Mouse (Mus musculus) liver, embryonic 11.5 days (tissue): Measurements from ENCODE around the gene Plxna2. TPM values are rescaled to one million over a fixed set of nuclear protein-coding genes. Genes with fewer than 3 reads are reported as not detected.

Source experiments
- ATAC-seq: fragments of 200-750 bp; cut with Nextera tagmentation; replicated peaks from 2 replicates; pipeline ENCODE4 v1.8.0; 2017; ENCODE audit warnings: moderate number of reproducible peaks, mild to moderate bottlenecking, moderate TSS enrichment, moderate library complexity; ENCODE audit not compliant: low FRiP score
- DNase-seq: peaks from one replicate; pipeline ENCODE4 v3.0.0-alpha.2; 2017; ENCODE audit warnings: low spot score
- H3K27ac ChIP-seq: fragments of 300-500 bp; sonication (generic); 2 replicates; pipeline ENCODE4 v1.5.1; 2014; ENCODE audit warnings: mild to moderate bottlenecking, low read depth, low read length, control low read depth
- H3K27me3 ChIP-seq: fragments of 300-500 bp; sonication (generic); replicated peaks from 2 replicates; pipeline ENCODE4 v1.6.1; 2014; ENCODE audit warnings: low read length, mixed read lengths; ENCODE audit not compliant: control insufficient read depth, insufficient read depth
- H3K36me3 ChIP-seq: fragments of 300-500 bp; sonication (generic); 2 replicates; pipeline ENCODE4 v1.6.1; 2014; ENCODE audit warnings: mild to moderate bottlenecking, low read length, moderate library complexity, mixed read lengths; ENCODE audit not compliant: control insufficient read depth, insufficient read depth
- H3K4me1 ChIP-seq: fragments of 300-500 bp; sonication (generic); replicated peaks from 2 replicates; pipeline ENCODE4 v1.6.1; 2014; ENCODE audit warnings: low read length, mixed read lengths; ENCODE audit not compliant: control insufficient read depth, insufficient read depth
- H3K4me2 ChIP-seq: fragments of 300-500 bp; sonication (generic); 2 replicates; pipeline ENCODE4 v1.6.1; 2014; ENCODE audit warnings: mild to moderate bottlenecking, control low read depth, moderate library complexity
- H3K4me3 ChIP-seq: fragments of 300-500 bp; sonication (generic); 2 replicates; pipeline ENCODE4 v1.5.1; 2014; ENCODE audit warnings: low read depth, low read length, control low read depth
- H3K9ac ChIP-seq: fragments of 300-500 bp; sonication (generic); 2 replicates; pipeline ENCODE4 v1.6.1; 2014; ENCODE audit warnings: low read depth, low read length, control low read depth
- H3K9me3 ChIP-seq: fragments of 300-500 bp; sonication (generic); 2 replicates; pipeline ENCODE4 v1.6.1; 2016; ENCODE audit warnings: low read length, inconsistent platforms, mixed read lengths; ENCODE audit not compliant: control insufficient read depth
- WGBS: fragments of 180-500 bp; shearing (Covaris S2); extraction: QIAGEN DNeasy Blood & Tissue Kit; methylation state at CpG from one replicate; pipeline ENCODE4 v1.1.7; 2014; 5-methylcytosine and 5-hydroxymethylcytosine counted together
- polyA plus RNA-seq: library from polyadenylated mRNA; unstranded; fragments of >200 nt; fragmentation: Nextera tagmentation; extraction: Ambion mirVana; gene quantifications from 2 replicates; pipeline ENCODE4 v1.2.1, GENCODE M21; 2014

Gene Plxna2
- polyA plus RNA-seq, 1 experiment from 2014 or later: 4.8 TPM

DNA sequence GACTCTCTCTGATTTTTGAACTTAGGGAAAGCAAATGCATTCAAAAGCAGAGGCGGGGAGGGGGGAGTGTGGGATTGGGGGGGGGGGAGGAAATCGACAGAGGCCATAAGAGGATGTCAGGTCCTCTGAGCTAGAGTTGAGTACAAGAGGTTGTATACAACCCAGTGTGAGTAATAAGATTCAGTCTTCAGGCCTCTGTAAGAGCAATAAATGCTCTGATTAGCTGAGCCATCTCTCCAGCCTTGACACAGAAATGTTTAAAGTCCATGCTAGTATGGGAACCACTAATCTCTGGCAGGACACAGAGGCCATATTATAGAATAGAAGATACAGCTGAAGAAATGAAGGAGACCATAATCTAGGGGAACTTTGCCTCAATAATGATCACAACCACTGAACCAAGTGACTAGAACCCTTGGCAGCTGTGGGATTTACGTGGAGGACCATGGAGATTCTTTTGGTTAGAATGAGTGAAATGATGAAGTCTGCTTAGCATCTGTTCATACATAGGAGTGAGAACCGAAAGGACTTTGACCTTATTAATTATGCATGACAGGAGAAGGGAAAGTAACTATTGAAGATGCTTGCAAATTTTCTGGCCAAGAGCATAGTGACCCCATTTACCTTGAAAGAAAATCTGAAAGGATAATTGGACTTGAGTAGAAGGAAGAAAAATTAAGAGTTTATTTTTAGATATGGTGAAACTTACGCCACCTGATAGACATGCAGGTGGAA, 158.7 kb downstream of the Plxna2 start:
- WGBS: 89% methylated on average over 5 of the region's 5 CpGs
- no peak for ATAC-seq
- no peak for DNase-seq
- H3K27me3 ChIP-seq: no peaks in the 10 kb centered on the region
- no peaks in the 10 kb centered on the region for H3K9me3 ChIP-seq
- H3K4me3 ChIP-seq: no peak overlapping the region
- H3K36me3 ChIP-seq: no peaks in the 10 kb centered on the region
- no peak overlapping the region for H3K27ac ChIP-seq
- peaks cover 6% of the 10 kb centered on the region; the same call in 1 of the 2 replicates for H3K4me1 ChIP-seq
- no peak overlapping the region for H3K9ac ChIP-seq
- H3K4me2 ChIP-seq: no peak overlapping the region

DNA sequence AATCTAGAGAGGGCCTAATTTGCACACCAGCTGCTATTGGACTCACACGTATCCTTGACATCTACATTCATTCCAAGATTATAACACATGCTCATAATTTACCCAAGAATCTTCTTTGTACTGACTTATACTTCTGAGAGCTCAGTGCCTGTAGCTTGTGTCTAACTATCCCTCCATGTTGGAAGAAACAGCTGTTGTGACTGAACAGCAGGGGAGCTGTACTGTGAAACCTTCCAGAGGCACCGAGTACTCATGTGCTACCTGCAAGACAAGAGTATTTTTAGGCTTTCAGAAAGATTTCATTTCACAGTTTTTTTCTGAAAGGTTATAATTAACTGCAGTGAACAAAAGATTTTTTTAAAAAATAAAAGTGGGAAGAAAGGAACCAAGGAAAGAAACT, 159.6 kb downstream of the Plxna2 start:
- Histone ChIP-seq H3K9me3 (no peaks in the 10 kb centered on the region), H3K36me3 (no peaks in the 10 kb centered on the region; the same call in 1 of the 2 replicates), H3K4me2 (no peak overlapping the region), H3K4me1 (peaks cover 6% of the 10 kb centered on the region; the same call in 1 of the 2 replicates), H3K27me3 (no peaks in the 10 kb centered on the region), H3K9ac (no peak overlapping the region), H3K4me3 (no peak overlapping the region), H3K27ac (no peak overlapping the region)
- 89% methylated on average over 2 of the region's 2 CpGs for WGBS
- no peak for DNase-seq
- no peak for ATAC-seq

DNA sequence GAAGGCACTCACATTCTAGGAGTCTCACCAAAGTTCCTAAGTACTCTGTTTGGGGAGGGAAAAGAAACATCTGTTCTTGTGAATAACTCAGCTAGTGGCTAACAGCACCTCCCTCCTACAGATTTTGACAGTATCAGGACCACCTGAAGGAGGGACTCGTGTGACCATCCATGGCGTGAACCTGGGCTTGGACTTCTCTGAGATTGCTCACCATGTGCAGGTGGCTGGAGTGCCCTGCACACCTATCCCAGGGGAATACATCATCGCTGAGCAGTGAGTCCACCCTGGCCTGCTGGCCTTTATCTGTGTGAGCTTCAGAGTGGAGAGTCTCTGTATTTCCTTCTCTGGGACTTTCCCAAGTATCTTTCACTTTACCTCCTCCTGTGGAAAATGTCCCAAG, 162.4 kb downstream of the Plxna2 start:
- Histone ChIP-seq H3K27ac (no peak overlapping the region), H3K9ac (no peak overlapping the region), H3K9me3 (no peaks in the 10 kb centered on the region), H3K27me3 (no peaks in the 10 kb centered on the region), H3K4me2 (no peak overlapping the region), H3K4me3 (no peak overlapping the region), H3K4me1 (no peaks in the 10 kb centered on the region), H3K36me3 (no peaks in the 10 kb centered on the region; the same call in 1 of the 2 replicates)
- DNase-seq (no peak), ATAC-seq (no peak)
- 83% methylated on average over 3 of the region's 3 CpGs for WGBS

GRCm38 (mm10) chr1:194780794-194781390, 162.9 kb downstream of the Plxna2 start:
- Histone ChIP-seq H3K27ac (no peak overlapping the region), H3K4me1 (no peaks in the 10 kb centered on the region), H3K36me3 (no peaks in the 10 kb centered on the region; the same call in 1 of the 2 replicates), H3K4me3 (no peak overlapping the region), H3K9ac (no peak overlapping the region), H3K27me3 (no peaks in the 10 kb centered on the region), H3K9me3 (no peaks in the 10 kb centered on the region), H3K4me2 (no peak overlapping the region)
- 86% methylated on average over 5 of the region's 5 CpGs for WGBS
- DNase-seq (no peak), ATAC-seq (no peak)

- WGBS: 61% methylated on average over 1 of the region's 1 CpGs
- H3K27me3 ChIP-seq: no peaks in the 10 kb centered on the region
- no peak overlapping the region for H3K9ac ChIP-seq
- DNase-seq (no peak), ATAC-seq (no peak)
- H3K4me3 ChIP-seq: no peak overlapping the region
- H3K27ac ChIP-seq: no peak overlapping the region
- H3K36me3 ChIP-seq: no peaks in the 10 kb centered on the region; the same call in 1 of the 2 replicates
- no peaks in the 10 kb centered on the region for H3K4me1 ChIP-seq
- no peak overlapping the region for H3K4me2 ChIP-seq
- H3K9me3 ChIP-seq: no peaks in the 10 kb centered on the region
These were observed 163.5 kb downstream of the Plxna2 start for GRCm38 (mm10) chr1:194781556-194781955.

DNA sequence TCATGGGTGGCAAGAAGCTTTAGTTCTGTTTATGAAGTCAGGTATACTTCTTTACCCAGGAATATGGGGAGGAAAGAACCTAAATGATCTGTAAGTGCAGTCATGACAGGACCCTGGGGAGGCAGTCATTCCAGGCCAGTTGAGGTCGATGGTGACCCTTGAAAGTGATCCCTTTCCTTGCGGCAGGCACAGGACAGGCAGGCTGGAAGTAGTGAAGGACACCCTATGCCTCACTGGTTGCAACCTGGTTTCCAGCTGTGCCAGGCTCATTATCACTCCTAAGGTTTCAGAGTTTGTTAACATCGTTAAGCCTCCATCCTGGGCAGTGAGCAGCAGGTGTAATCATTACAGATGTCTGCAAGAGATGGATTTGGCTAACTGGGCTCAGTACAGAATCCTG, 164.3 kb downstream of the Plxna2 start:
- DNase-seq (no peak), ATAC-seq (no peak)
- WGBS: 54% methylated on average over 3 of the region's 3 CpGs
- no peaks in the 10 kb centered on the region for H3K9me3 ChIP-seq
- H3K27ac ChIP-seq: no peak overlapping the region
- H3K36me3 ChIP-seq: no peaks in the 10 kb centered on the region; the same call in 1 of the 2 replicates
- no peak overlapping the region for H3K4me3 ChIP-seq
- no peak overlapping the region for H3K4me2 ChIP-seq
- no peak overlapping the region for H3K9ac ChIP-seq
- H3K27me3 ChIP-seq: no peaks in the 10 kb centered on the region
- H3K4me1 ChIP-seq: no peaks in the 10 kb centered on the region

DNA sequence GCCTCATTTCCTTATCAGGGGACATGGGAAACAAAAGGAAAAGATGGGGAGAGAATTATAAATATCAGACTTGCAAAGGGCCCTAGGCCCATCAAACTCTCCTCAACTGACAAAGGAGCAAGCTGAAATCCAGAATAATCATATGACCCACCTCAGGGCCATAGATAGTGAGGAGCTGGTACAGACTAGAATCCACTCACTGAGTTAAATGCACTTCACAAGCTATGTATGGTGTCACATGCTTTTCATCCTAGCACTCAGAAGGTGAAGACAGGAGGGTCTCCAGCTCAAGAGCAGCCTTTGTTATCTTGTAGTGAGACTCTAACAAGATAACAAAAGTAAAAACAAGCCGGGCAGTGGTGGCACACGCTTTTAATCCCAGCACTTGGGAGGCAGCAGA, 169.6 kb downstream of the Plxna2 start:
- Histone ChIP-seq H3K27me3 (no peaks in the 10 kb centered on the region), H3K9ac (no peak overlapping the region), H3K36me3 (peaks cover 4% of the 10 kb centered on the region; the same call in 1 of the 2 replicates), H3K4me2 (no peak overlapping the region), H3K27ac (no peak overlapping the region), H3K4me3 (no peak overlapping the region), H3K9me3 (no peaks in the 10 kb centered on the region), H3K4me1 (no peaks in the 10 kb centered on the region)
- ATAC-seq: no peak
- DNase-seq: no peak
- WGBS: 63% methylated on average over 2 of the region's 2 CpGs

DNA sequence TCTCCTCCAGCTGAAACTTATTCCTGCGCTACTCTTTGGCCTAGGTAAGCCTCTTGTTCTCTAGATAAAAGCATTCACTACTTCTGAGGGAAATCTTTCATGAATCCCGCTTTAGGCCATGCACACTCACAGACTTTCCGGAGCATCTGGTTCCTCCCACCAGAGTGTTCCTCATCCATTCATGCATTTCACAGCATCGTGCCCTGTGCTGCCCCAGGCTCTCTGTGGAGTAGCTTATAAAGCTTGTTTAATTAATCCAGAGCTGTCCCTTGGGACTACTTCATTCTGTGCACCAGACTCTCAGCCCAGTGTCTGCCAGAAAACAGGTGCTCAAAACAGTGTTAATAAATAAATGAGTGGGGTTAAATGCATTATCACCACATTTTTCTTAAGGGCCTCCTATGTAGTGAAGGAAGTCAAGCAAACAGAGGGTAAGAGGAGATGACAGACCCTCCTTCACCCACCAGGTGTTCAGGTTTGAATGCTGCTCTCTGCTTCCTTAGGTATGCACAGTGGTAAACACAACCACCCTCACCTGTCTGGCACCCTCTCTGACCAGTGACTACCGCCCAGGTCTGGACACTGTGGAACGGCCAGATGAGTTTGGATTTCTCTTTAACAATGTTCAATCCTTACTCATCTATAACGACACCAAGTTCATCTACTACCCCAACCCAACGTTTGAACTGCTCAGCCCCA, 175.4 kb downstream of the Plxna2 start:
- no peak overlapping the region for H3K9ac ChIP-seq
- DNase-seq: no peak
- WGBS: 86% methylated on average over 8 of the region's 8 CpGs
- H3K4me1 ChIP-seq: no peaks in the 10 kb centered on the region; the same call in 1 of the 2 replicates
- no peaks in the 10 kb centered on the region for H3K9me3 ChIP-seq
- ATAC-seq: no peak
- H3K4me2 ChIP-seq: no peak overlapping the region
- no peak overlapping the region for H3K4me3 ChIP-seq
- peaks cover 7% of the 10 kb centered on the region; the same call in 1 of the 2 replicates for H3K36me3 ChIP-seq
- H3K27ac ChIP-seq: no peak overlapping the region
- H3K27me3 ChIP-seq: no peaks in the 10 kb centered on the region
